Mouse (Mus musculus): ENCODE measurements around the gene Gan. TPM values are rescaled to one million over a fixed set of nuclear protein-coding genes. Genes with fewer than 3 reads are reported as not detected.
A peak's percentile ranks its signal among the peaks of the same experiment; 100 is the strongest.

Gan gene
- total and polyA plus RNA-seq, 3 experiments = 1.5 to 2.9 (median 2.8) TPM

DNA sequence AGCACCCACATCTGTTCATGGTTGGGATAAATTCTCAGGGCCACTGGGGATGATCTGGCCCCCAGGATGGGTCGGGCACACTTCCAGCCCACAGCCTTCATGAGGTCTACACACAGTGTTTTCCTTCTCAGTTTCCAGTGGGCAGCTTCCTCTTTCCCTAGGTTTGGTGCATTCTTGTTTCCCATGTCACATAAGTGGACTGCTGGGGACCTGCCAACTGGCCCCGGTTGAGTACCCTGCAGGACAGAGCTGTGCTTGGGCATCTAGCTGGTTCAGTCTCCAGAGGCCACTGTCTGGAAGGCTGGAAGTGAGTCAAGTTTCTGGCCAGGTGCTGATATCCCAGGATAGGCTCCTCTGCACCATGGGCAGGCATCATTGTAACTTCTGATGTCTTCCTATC is 69.4 kb downstream of the Gan start:
- no peak for DNase-seq (ENCODE audit: extremely low read depth)
- Histone ChIP-seq H3K4me1 (ENCODE audit: control insufficient read depth in 1 of 2, insufficient read depth in 2 of 2) (peaks cover 3 to 22% of the 10 kb centered on the region in 2 experiments; a peak in 2 of 4 replicates), H3K4me2 (ENCODE audit: insufficient read depth, low read depth, poor library complexity, severe bottlenecking) (no peak overlapping the region), H3K36me3 (replicated peaks in 1 of 2; ENCODE audit: control insufficient read depth in 1 of 2, insufficient read depth in 1 of 2, low read length in 1 of 2) (no peaks in the 10 kb centered on the region), H3K4me3 (replicated peaks in 1 of 3; ENCODE audit: low read depth in 2 of 3, low read length in 2 of 3, poor library complexity in 1 of 3) (no peak overlapping the region), H3K9ac (ENCODE audit: insufficient read depth, low read depth) (no peak overlapping the region), H3K9me3 (replicated peaks; ENCODE audit: low read length) (peaks cover 2% of the 10 kb centered on the region), H3K79me2 (replicated peaks; ENCODE audit: control insufficient read depth, extremely low read depth, insufficient read depth, poor library complexity, severe bottlenecking) (no peaks in the 10 kb centered on the region), H3K27ac (ENCODE audit: insufficient read depth, low read depth) (no peak overlapping the region), H3K27me3 (replicated peaks) (no peaks in the 10 kb centered on the region)
- in situ Hi-C loops (cut with MboI; ENCODE audit: low pct_ligation_motif_present, low pct_unique_long_range_greater_than_20kb, low sequenced_read_pairs) = no loop called here
- dilution Hi-C loops (cut with MboI; ENCODE audit: extremely low pct_ligation_motif_present, extremely low pct_unique_long_range_greater_than_20kb, low sequenced_read_pairs) = no loop called here
- TF ChIP-seq POLR2A (IDR thresholded peaks at IDR 0.05; ENCODE audit: low read depth, low read length) = no peak
- no peak for TF ChIP-seq RAD21 (IDR thresholded peaks at IDR 0.05; ENCODE audit: low read depth, low read length)
- no peak for TF ChIP-seq GABPA (IDR thresholded peaks at IDR 0.05; ENCODE audit: insufficient replicate concordance, low read depth, low read length)

DNA sequence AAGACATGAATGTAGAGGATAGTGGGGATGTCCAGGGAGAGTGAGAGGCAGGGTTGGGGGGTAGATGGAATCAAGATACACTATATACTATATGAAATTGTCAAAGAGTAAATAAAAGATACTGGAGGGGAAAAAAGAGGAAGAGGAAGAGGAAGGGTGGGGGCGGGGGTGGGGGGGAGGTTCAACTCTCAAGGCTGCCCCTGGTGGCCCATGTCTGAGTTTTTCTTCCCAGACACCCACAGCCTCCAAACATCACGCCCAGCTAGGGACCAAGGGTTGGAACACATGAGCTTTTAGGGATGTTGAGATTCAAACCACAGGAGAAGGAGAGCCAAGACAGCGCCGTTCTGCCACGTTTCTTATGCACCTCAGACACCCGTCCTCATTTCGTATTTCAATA is 75.3 kb downstream of the Gan start:
- Histone ChIP-seq H3K27ac (ENCODE audit: insufficient read depth, low read depth) (no peak overlapping the region), H3K79me2 (replicated peaks; ENCODE audit: control insufficient read depth, extremely low read depth, insufficient read depth, poor library complexity, severe bottlenecking) (no peaks in the 10 kb centered on the region), H3K9me3 (replicated peaks; ENCODE audit: low read length) (peaks cover 6% of the 10 kb centered on the region), H3K9ac (ENCODE audit: insufficient read depth, low read depth) (no peak overlapping the region), H3K36me3 (replicated peaks in 1 of 2; ENCODE audit: control insufficient read depth in 1 of 2, insufficient read depth in 1 of 2, low read length in 1 of 2) (no peaks in the 10 kb centered on the region), H3K4me1 (ENCODE audit: control insufficient read depth in 1 of 2, insufficient read depth in 2 of 2) (peaks cover 3 to 15% of the 10 kb centered on the region in 2 experiments; a peak in 3 of 4 replicates), H3K27me3 (replicated peaks) (no peaks in the 10 kb centered on the region), H3K4me3 (replicated peaks in 1 of 3; ENCODE audit: low read depth in 2 of 3, low read length in 2 of 3, poor library complexity in 1 of 3) (no peak overlapping the region), H3K4me2 (ENCODE audit: insufficient read depth, low read depth, poor library complexity, severe bottlenecking) (no peak overlapping the region)
- in situ Hi-C loops (cut with MboI; ENCODE audit: low pct_ligation_motif_present, low pct_unique_long_range_greater_than_20kb, low sequenced_read_pairs) = no loop called here
- TF ChIP-seq IRF4 (IDR thresholded peaks at IDR 0.05; ENCODE audit: low read depth, low read length) (no peak), CTCF (conservative IDR thresholded peaks at IDR 0.05 in 1 of 2, IDR thresholded peaks at IDR 0.05 in 1 of 2; ENCODE audit: low read depth in 2 of 2, low read length in 2 of 2) (peak in 1 of 2 experiments; percentile 20; a peak in 2 of 4 replicates), USF1 (IDR thresholded peaks at IDR 0.05; ENCODE audit: low read depth, low read length) (no peak), EP300 (IDR thresholded peaks at IDR 0.05; ENCODE audit: low read length) (no peak)
- DNase-seq (ENCODE audit: extremely low read depth) = no peak
- dilution Hi-C loops (cut with MboI; ENCODE audit: extremely low pct_ligation_motif_present, extremely low pct_unique_long_range_greater_than_20kb, low sequenced_read_pairs) = no loop called here

DNA sequence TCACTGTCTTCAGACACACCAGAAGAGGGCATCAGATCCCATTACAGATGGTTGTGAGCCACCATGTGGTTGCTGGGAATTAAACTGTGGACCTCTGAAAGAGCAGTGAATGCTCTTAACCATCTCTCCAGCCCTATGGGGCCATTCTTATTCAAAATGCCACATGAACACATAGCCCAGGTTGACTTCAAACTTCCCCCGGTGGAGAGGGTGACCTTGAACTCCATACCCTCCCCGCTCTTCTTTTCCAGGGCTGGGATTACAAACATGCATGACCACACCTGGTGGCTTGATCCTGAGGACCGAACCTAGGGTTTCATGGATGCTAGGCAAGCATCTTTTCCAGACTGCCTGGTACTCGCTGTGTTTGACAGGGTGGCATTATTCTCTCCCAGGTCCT is 78.6 kb downstream of the Gan start:
- Histone ChIP-seq H3K4me1 (ENCODE audit: control insufficient read depth in 1 of 2, insufficient read depth in 2 of 2) (peaks cover 6 to 14% of the 10 kb centered on the region in 2 experiments), H3K36me3 (replicated peaks in 1 of 2; ENCODE audit: control insufficient read depth in 1 of 2, insufficient read depth in 1 of 2, low read length in 1 of 2) (no peaks in the 10 kb centered on the region), H3K9ac (ENCODE audit: insufficient read depth, low read depth) (no peak overlapping the region), H3K27ac (ENCODE audit: insufficient read depth, low read depth) (no peak overlapping the region), H3K79me2 (replicated peaks; ENCODE audit: control insufficient read depth, extremely low read depth, insufficient read depth, poor library complexity, severe bottlenecking) (no peaks in the 10 kb centered on the region), H3K27me3 (replicated peaks) (no peaks in the 10 kb centered on the region), H3K4me2 (ENCODE audit: insufficient read depth, low read depth, poor library complexity, severe bottlenecking) (no peak overlapping the region), H3K9me3 (replicated peaks; ENCODE audit: low read length) (peaks cover 4% of the 10 kb centered on the region), H3K4me3 (replicated peaks in 1 of 3; ENCODE audit: low read depth in 2 of 3, low read length in 2 of 3, poor library complexity in 1 of 3) (no peak overlapping the region)
- dilution Hi-C loops (cut with MboI; ENCODE audit: extremely low pct_ligation_motif_present, extremely low pct_unique_long_range_greater_than_20kb, low sequenced_read_pairs) = no loop called here
- no peak for DNase-seq (ENCODE audit: extremely low read depth)
- in situ Hi-C loops (cut with MboI; ENCODE audit: low pct_ligation_motif_present, low pct_unique_long_range_greater_than_20kb, low sequenced_read_pairs) = no loop called here
- no peak for TF ChIP-seq POLR2A (IDR thresholded peaks at IDR 0.05; ENCODE audit: low read depth, low read length)
- TF ChIP-seq MXI1 (IDR thresholded peaks at IDR 0.05; ENCODE audit: low read depth, low read length) = no peak
- TF ChIP-seq ZC3H11A (IDR thresholded peaks at IDR 0.05; ENCODE audit: low read depth, low read length) = no peak
- no peak for TF ChIP-seq MAX (IDR thresholded peaks at IDR 0.05; ENCODE audit: low read length)
- no peak for TF ChIP-seq NELFE (IDR thresholded peaks at IDR 0.05; ENCODE audit: low read depth, low read length)
- TF ChIP-seq CHD2 (IDR thresholded peaks at IDR 0.05; ENCODE audit: low read length) = no peak
- no peak for TF ChIP-seq ZMIZ1 (IDR thresholded peaks at IDR 0.05; ENCODE audit: low read depth, low read length)
- TF ChIP-seq PAX5 (IDR thresholded peaks at IDR 0.05; ENCODE audit: low read length) = no peak

All from CH12.LX (cell line).